Mouse (Mus musculus) frontal cortex, postnatal 36 days (tissue): Measurements from ENCODE around the gene Itpr3.
A peak's percentile ranks its signal among the peaks of the same experiment; 100 is the strongest.

Experiments used
- DNase-seq, 2 experiments: peaks; one replicate each; pipeline ENCODE4 v3.0.0; 2022; ENCODE audit warnings: low spot score in 2 of 2

The Itpr3 gene

GRCm38 (mm10) chr17:27056812-27057516 is at the start of gene Itpr3:
Itpr3 (plus strand) TSS chr17:27057304.
- no peak for DNase-seq

DNA sequence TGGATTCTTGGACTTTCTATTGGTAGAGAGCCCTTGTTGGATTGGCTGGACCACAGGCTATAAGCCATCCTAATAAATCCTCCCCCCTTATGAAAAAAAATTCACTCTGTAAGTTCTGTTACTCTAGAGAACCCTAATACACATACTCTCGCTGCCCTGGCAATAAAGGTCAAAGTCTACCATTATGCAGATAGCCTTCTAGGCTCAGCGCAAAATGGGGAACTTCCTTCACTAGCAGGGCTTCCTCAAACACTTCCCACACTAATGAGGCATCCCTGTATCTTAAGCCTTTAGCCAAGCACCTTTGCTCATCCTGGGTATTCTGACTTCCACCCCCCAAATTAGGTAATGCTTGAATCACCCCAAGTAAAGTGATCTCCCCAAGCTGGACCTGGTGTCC is 48.8 kb upstream of the Itpr3 start:
- no peak for DNase-seq

GRCm38 (mm10) chr17:27011167-27011566 is 45.9 kb upstream of the Itpr3 start:
- DNase-seq = peak in 1 of 2 experiments; percentile 44

GRCm38 (mm10) chr17:27011998-27012672 is 45.0 kb upstream of the Itpr3 start:
- peak in 1 of 2 experiments; percentile 28 for DNase-seq

DNA sequence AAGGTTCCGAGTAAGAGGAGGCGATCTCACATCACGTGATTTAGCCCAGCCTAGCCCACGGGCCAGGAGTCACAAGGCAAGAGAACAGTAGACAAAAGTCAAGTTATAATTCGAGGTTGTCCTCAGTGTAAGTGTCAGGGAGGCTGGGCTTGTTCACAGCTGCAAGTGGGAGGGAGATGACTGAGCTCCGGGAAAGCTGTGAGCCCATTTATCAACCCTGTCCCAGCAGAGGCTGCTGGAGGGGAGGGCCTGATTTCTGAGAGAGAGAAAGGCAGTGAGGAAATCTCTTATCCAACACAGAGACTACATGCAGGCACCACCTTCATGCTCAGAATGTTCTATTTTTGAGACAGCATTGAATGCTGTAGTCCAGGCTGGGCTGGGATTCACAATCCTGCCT is 44.2 kb upstream of the Itpr3 start:
- DNase-seq = peak; percentile 60 to 68

- DNase-seq = peak; percentile 74 to 85
These were observed 39.3 kb upstream of the Itpr3 start for GRCm38 (mm10) chr17:27017564-27018499.

DNA sequence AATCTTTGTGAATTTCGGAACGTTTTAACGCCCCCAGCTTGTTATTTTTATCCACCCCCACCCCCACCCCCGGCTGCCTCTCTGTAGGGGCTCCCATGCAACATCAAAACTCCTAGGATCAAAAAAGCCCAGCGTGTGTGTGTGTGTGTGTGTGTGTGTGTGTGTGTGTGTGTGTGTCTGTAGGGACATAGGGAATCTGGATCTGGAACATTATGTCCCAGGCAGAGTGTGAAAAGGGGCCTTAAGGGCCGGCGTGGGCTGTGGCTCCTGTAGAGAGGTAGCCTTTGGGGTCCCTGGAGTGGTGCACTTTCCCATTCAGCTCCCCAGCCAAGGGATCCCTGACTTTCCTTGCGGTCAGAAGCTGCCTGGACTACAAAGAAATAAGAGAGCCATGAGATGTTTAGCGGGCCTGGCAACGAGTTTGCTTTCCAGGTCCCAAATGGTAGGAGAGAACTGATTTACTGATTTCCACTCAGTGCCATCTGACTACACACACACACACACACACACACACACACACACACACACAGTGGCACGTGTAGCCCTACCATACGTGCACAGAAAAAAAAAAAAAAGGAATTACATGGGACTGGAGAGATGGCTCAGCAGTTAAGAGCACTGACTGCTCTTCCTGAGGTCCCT is 38.4 kb upstream of the Itpr3 start:
- peak; percentile 42 to 62 for DNase-seq

GRCm38 (mm10) chr17:27021076-27021475 is 36.0 kb upstream of the Itpr3 start:
- DNase-seq = no peak

GRCm38 (mm10) chr17:27021736-27022135 is 35.4 kb upstream of the Itpr3 start:
- no peak for DNase-seq

- no peak for DNase-seq
These were observed 33.8 kb upstream of the Itpr3 start for GRCm38 (mm10) chr17:27023342-27023741.

- DNase-seq = no peak
These were observed 31.7 kb upstream of the Itpr3 start for GRCm38 (mm10) chr17:27025326-27025902.

DNA sequence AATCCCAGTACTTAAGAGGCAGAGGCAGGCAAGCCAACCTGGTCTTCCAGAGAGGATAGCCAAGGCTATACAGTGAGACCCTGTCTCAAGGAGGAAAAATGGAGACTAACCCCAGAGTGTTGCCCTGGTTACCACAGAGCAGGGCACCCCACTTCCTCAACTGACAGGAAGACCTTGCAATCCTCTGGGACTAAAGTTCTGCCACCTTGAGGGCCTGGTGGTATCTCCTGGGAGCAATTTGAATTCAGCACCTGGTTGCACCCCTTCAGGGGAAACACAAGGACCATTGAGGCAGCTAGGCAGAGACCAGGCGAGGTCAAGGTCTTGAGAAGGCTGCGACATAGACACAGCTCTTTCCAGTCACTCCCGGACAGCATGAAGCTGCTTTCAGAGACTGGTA is 31.2 kb upstream of the Itpr3 start:
- no peak for DNase-seq

DNA sequence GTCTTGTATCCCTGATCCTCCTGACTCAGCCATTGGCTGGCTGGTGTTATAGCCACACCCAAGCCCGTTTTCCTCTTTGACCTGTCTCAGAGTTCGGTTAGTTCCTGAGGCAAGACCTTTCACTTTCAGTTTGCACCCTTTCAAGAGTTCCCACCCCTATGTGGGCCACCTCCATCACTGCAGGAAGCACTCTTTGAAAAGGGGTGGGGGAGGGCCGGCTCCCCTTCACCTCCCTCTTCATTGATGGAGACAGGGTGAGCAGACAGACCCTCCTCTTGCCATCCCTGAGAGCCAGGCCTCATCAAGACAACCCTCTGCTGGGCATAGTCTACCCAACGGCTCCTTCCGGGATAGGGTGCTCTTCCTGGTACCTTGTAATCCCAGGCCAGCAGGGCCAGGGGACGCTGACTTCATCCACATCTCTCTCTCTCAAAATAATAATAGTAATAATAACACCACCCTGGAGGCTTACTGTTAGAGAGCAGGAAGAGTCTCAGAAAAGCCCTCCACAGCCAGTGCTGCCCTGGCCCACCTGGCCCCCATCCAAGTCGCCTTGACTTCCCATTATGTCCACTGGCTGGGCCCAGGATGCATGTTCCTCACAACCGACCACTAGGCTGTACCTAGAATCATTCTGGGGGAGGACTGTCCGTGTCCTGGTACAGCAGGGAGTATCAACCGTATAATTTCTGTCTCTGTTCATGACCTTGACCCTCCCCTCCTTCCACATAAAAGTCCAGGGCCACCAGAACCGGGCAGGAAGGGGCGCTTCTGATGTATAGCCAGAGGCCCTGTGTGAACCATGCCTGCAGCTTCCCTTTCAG is 29.4 kb upstream of the Itpr3 start:
- peak in 1 of 2 experiments; percentile 36 for DNase-seq

DNA sequence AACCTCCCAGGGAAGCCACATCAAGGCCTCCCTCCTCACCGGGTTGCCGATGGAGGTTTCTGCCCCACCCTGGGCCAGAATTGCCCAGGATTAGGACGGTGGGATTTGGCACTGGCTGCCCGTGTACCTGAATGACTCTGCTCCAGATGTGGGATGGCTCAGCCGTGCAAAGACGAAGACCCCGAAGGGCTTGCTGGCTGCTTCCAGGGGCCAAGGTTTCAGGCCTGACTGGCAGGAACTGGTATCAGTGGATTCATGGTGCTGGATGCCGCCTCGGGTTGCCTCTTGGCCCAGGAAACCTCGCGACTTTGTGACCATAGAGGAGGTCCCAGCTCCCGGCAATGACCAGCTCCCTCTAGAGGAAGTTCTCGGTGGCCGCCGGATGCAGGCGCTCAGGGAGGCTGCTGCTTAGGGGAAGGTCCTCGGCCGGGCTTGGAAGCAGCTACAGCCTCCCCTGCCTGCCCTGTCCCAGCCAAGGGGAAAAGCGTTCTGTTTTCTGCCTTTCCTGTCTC is 28.8 kb upstream of the Itpr3 start:
- peak; percentile 88 to 89 for DNase-seq

DNA sequence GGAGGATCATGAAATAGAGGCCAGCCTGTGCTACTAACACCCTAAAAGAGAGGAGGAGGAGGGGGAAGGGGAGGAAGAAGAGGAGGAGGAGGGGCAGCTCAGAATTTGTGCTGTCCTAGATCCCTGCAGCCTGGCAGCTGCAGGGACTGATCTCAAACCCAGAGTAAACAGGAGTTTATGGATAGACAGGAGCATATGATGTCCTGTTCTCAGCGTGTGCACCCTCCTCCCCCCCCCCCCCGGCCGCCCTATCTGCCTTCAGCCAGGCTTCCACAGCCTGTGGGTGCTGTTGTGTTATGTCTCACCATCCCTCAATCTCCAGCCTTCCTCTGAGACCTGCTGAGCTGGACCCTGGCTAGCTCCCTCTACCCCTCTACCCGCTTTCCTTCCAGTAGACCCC is 28.2 kb upstream of the Itpr3 start, which contains the start of gene Bak1:
Gene Bak1 (minus strand): TSS at position 101 of the 400 bp plus-strand sequence.
- no peak for DNase-seq

GRCm38 (mm10) chr17:27029431-27029830 is 27.7 kb upstream of the Itpr3 start:
- DNase-seq = no peak

DNA sequence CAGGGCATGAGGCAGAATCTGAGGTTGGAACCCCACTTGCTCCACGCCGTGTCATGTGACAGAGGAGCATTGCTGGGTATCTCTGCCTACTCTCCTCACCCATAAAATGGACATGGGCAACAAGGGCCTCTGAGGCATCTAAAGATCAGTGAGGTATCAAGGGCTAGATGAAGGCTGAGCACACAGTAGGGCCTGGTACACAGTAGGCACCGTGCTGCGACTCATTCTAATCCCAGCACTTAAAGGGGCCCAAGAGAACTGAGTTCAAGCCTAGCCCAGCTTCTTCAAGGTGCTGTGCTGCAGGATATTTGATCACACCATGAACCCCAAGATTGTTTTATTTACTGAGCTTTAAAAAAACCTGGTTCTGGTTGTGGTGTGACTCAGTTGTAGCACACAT is 26.2 kb upstream of the Itpr3 start:
- no peak for DNase-seq

GRCm38 (mm10) chr17:27032328-27032727 is 24.8 kb upstream of the Itpr3 start:
- no peak for DNase-seq

DNA sequence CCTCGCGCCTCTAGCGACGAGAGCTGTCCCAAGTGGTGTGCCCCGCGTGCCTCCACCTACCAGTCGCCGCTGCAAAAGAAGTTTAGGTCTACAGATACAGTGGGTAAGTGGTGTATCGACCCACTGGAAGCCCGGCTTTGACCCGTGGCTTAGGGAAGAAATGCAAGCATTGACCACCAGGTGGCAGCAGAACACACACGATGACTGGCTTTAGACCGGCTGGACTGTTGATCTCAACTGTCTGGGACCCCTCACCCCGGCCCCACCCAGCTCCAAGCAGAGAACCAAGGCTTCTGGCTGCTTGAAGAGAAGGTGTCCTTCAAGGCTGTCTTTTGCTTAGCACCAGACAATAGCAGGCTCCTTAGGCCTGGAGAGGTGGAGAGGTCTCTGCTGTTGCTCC is 24.2 kb upstream of the Itpr3 start:
- peak; percentile 72 to 73 for DNase-seq

DNA sequence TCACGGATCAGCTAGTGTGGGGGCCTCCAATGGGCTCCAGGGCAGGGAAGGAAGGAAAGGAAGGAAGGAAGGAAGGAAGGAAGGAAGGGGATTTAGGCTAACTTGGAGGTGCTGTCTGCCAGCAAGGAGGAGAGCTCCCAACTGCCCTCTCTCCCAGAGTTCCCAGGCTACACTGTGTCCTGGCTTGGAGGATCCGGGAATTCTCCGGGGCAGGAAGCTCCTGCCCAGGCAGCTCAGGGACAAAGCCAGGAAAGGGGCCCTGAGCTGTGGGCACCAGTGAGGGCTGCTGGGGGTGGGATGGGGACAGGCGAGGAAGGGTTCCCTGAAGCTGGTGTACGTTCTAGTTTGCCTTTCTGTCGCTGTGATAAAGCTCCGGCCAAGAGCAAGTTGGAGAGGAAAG is 20.6 kb upstream of the Itpr3 start:
- no peak for DNase-seq
